Mouse (Mus musculus) G1E-ER4 (cell line): ENCODE results near the gene Fam111a. TPM values are rescaled to one million over a fixed set of nuclear protein-coding genes. Genes with fewer than 3 reads are reported as not detected.

ENCODE experiments used
- GATA1 ChIP-seq: IDR thresholded peaks from one replicate; pipeline ENCODE4 v1.8.0; 2012; ENCODE audit warnings: low read length, inconsistent platforms
- polyA plus RNA-seq: library from polyadenylated mRNA; stranded (reverse); fragments of >175 nt; gene quantifications from 2 replicates; pipeline ENCODE4 v1.2.3, GENCODE M21; 2012

The Fam111a gene
- polyA plus RNA-seq, 1 experiment = not detected

- TF ChIP-seq GATA1 = no peak
Measured at GRCm38 (mm10) chr19:12585310-12585709, 39.8 kb downstream of the Fam111a start.

GRCm38 (mm10) chr19:12591908-12592307 is 46.4 kb downstream of the Fam111a start:
- no peak for TF ChIP-seq GATA1

GRCm38 (mm10) chr19:12595135-12595529 is 49.6 kb downstream of the Fam111a start:
- no peak for TF ChIP-seq GATA1

GRCm38 (mm10) chr19:12595530-12596289 is 50.2 kb downstream of the Fam111a start:
- no peak for TF ChIP-seq GATA1

GRCm38 (mm10) chr19:12596290-12597072 is 50.9 kb downstream of the Fam111a start:
- no peak for TF ChIP-seq GATA1

GRCm38 (mm10) chr19:12597073-12597405 is 51.5 kb downstream of the Fam111a start:
- no peak for TF ChIP-seq GATA1

- TF ChIP-seq GATA1 = no peak
Measured at GRCm38 (mm10) chr19:12598674-12599073, 53.1 kb downstream of the Fam111a start.

- TF ChIP-seq GATA1 = no peak
Measured at GRCm38 (mm10) chr19:12599674-12600073, 54.1 kb downstream of the Fam111a start, which contains the start of gene Gm4952. TSS of gene Gm4952 (plus strand) at chr19:12599974.

GRCm38 (mm10) chr19:12600684-12601480 is 55.3 kb downstream of the Fam111a start:
- no peak for TF ChIP-seq GATA1

- TF ChIP-seq GATA1 = no peak
Measured at GRCm38 (mm10) chr19:12608336-12608735, 62.8 kb downstream of the Fam111a start.

- TF ChIP-seq GATA1 = no peak
Measured at GRCm38 (mm10) chr19:12613646-12614045, 68.1 kb downstream of the Fam111a start.

GRCm38 (mm10) chr19:12633176-12633575 is 87.6 kb downstream of the Fam111a start, which contains the start of gene Glyat:
TSS of gene Glyat (plus strand) at chr19:12633308.
- TF ChIP-seq GATA1 = no peak

GRCm38 (mm10) chr19:12634259-12634658 is 88.7 kb downstream of the Fam111a start:
- TF ChIP-seq GATA1 = no peak

- no peak for TF ChIP-seq GATA1
Measured at GRCm38 (mm10) chr19:12634963-12635362, 89.4 kb downstream of the Fam111a start.

GRCm38 (mm10) chr19:12636863-12637262 is 91.3 kb downstream of the Fam111a start:
- no peak for TF ChIP-seq GATA1

- no peak for TF ChIP-seq GATA1
Measured at GRCm38 (mm10) chr19:12638049-12638448, 92.5 kb downstream of the Fam111a start.

Other genes with a start within 250 kb of the Fam111a start
- not detected in 2 replicates for gene Olfr1436, start 246.6 kb upstream of the Fam111a start, polyA plus RNA-seq
- gene Olfr1437, start 220.6 kb upstream of the Fam111a start, polyA plus RNA-seq = not detected in 2 replicates
- gene Olfr1438-ps1, start 209.8 kb upstream of the Fam111a start, polyA plus RNA-seq = not detected in 2 replicates
- not detected in 2 replicates for gene Olfr1440, start 158.5 kb upstream of the Fam111a start, polyA plus RNA-seq
- gene Olfr1441, start 128.3 kb upstream of the Fam111a start, polyA plus RNA-seq = not detected in 2 replicates
- gene Pfpl, start 117.8 kb upstream of the Fam111a start, polyA plus RNA-seq = not detected in 2 replicates
- not detected in 2 replicates for gene Mpeg1, start 85.0 kb upstream of the Fam111a start, polyA plus RNA-seq
- gene Dtx4, start 44.3 kb upstream of the Fam111a start, polyA plus RNA-seq = not detected in 2 replicates
- not detected in 2 replicates for gene Gm4952, start 54.2 kb downstream of the Fam111a start, polyA plus RNA-seq
- not detected in 2 replicates for gene Glyat, start 87.6 kb downstream of the Fam111a start, polyA plus RNA-seq
- not detected in 2 replicates for gene Olfr1442, start 124.7 kb downstream of the Fam111a start, polyA plus RNA-seq
- gene Olfr1443, start 132.4 kb downstream of the Fam111a start, polyA plus RNA-seq = not detected in 2 replicates
- not detected in 2 replicates for gene Keg1, start 150.0 kb downstream of the Fam111a start, polyA plus RNA-seq
- gene Cntf, start 219.9 kb downstream of the Fam111a start, polyA plus RNA-seq = 0.08 TPM in 1 of 2 replicates, not detected in the other